Mouse (Mus musculus) hindbrain, embryonic 12.5 days (tissue): Measurements from ENCODE around the gene Kdm1b. TPM values are rescaled to one million over a fixed set of nuclear protein-coding genes. Genes with fewer than 3 reads are reported as not detected.

Source experiments
- ATAC-seq: fragments of 200-750 bp; cut with Nextera tagmentation; 2 replicates; pipeline ENCODE4 v1.8.0; 2017; ENCODE audit warnings: moderate TSS enrichment; ENCODE audit not compliant: low FRiP score
- H3K27ac ChIP-seq: fragments of 300-500 bp; sonication (generic); 2 replicates; pipeline ENCODE4 v1.5.1; 2016; ENCODE audit warnings: mild to moderate bottlenecking
- H3K27me3 ChIP-seq: fragments of 300-500 bp; sonication (generic); 2 replicates; pipeline ENCODE4 v1.6.1; 2016; ENCODE audit warnings: mild to moderate bottlenecking
- H3K36me3 ChIP-seq: fragments of 300-500 bp; sonication (generic); 2 replicates; pipeline ENCODE4 v1.6.1; 2016; ENCODE audit warnings: mild to moderate bottlenecking
- H3K4me1 ChIP-seq: fragments of 300-500 bp; sonication (generic); 2 replicates; pipeline ENCODE4 v1.6.1; 2016
- H3K4me2 ChIP-seq: fragments of 300-500 bp; sonication (generic); replicated peaks from 2 replicates; pipeline ENCODE4 v1.6.1; 2016; ENCODE audit warnings: mild to moderate bottlenecking
- H3K4me3 ChIP-seq: fragments of 300-500 bp; sonication (generic); 2 replicates; pipeline ENCODE4 v1.5.1; 2016; ENCODE audit warnings: mild to moderate bottlenecking
- H3K9ac ChIP-seq: fragments of 300-500 bp; sonication (generic); 2 replicates; pipeline ENCODE4 v1.6.1; 2016; ENCODE audit warnings: mild to moderate bottlenecking, moderate library complexity
- H3K9me3 ChIP-seq: fragments of 300-500 bp; sonication (generic); replicated peaks from 2 replicates; pipeline ENCODE4 v1.6.1; 2016; ENCODE audit warnings: mild to moderate bottlenecking
- WGBS: fragments of 180-500 bp; shearing (Covaris S2); methylation state at CpG from one replicate; pipeline ENCODE4 v1.1.7; 2016; 5-methylcytosine and 5-hydroxymethylcytosine counted together
- polyA plus RNA-seq: library from polyadenylated mRNA; unstranded; fragments of >200 nt; fragmentation: Nextera tagmentation; extraction: Ambion mirVana; gene quantifications from 2 replicates; pipeline ENCODE4 v1.2.1, GENCODE M21; 2016

The Kdm1b gene
- polyA plus RNA-seq, 1 experiment from 2014 or later = 20.5 TPM

- Histone ChIP-seq H3K36me3 (peaks cover 68% of the 10 kb centered on the region), H3K9ac (no peak overlapping the region), H3K27ac (no peak overlapping the region), H3K27me3 (no peaks in the 10 kb centered on the region), H3K4me3 (no peak overlapping the region), H3K4me1 (no peaks in the 10 kb centered on the region), H3K9me3 (no peaks in the 10 kb centered on the region), H3K4me2 (no peak overlapping the region)
- WGBS = 84% methylated on average over 15 of the region's 15 CpGs
- ATAC-seq = no peak
Measured at GRCm38 (mm10) chr13:47063985-47064760, 20.9 kb downstream of the Kdm1b start.

GRCm38 (mm10) chr13:47066516-47066915 is 23.2 kb downstream of the Kdm1b start:
- WGBS = 93% methylated on average over 10 of the region's 10 CpGs
- Histone ChIP-seq H3K4me3 (no peak overlapping the region), H3K9ac (no peak overlapping the region), H3K4me1 (no peaks in the 10 kb centered on the region), H3K27ac (no peak overlapping the region), H3K27me3 (no peaks in the 10 kb centered on the region), H3K36me3 (peaks cover 54% of the 10 kb centered on the region), H3K4me2 (no peak overlapping the region), H3K9me3 (no peaks in the 10 kb centered on the region)
- ATAC-seq = no peak

DNA sequence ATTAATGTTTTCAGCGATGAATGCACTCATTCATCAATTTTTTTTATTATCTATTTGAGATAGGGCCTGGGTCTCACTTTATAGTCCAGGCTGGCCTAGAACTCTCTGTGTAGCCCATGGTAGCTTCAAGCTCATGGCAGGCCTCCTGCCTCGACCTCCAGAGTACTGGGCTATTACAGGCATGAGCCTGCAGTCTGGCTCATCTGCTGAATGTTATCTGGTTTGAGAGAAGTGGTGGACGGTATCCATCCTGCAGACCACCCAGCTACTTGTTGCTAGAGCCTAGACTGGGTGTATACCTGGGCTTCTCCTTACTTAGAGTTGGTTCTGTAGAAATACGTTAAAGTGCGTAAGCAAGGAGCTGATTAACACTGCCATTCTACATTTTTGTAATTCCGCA is 23.7 kb downstream of the Kdm1b start:
- H3K4me2 ChIP-seq = no peak overlapping the region
- WGBS = 94% methylated on average over 6 of the region's 6 CpGs
- H3K4me1 ChIP-seq = no peaks in the 10 kb centered on the region
- H3K36me3 ChIP-seq = peaks cover 59% of the 10 kb centered on the region
- H3K9me3 ChIP-seq = no peaks in the 10 kb centered on the region
- H3K27ac ChIP-seq = no peak overlapping the region
- H3K4me3 ChIP-seq = no peak overlapping the region
- no peak for ATAC-seq
- no peaks in the 10 kb centered on the region for H3K27me3 ChIP-seq
- no peak overlapping the region for H3K9ac ChIP-seq

DNA sequence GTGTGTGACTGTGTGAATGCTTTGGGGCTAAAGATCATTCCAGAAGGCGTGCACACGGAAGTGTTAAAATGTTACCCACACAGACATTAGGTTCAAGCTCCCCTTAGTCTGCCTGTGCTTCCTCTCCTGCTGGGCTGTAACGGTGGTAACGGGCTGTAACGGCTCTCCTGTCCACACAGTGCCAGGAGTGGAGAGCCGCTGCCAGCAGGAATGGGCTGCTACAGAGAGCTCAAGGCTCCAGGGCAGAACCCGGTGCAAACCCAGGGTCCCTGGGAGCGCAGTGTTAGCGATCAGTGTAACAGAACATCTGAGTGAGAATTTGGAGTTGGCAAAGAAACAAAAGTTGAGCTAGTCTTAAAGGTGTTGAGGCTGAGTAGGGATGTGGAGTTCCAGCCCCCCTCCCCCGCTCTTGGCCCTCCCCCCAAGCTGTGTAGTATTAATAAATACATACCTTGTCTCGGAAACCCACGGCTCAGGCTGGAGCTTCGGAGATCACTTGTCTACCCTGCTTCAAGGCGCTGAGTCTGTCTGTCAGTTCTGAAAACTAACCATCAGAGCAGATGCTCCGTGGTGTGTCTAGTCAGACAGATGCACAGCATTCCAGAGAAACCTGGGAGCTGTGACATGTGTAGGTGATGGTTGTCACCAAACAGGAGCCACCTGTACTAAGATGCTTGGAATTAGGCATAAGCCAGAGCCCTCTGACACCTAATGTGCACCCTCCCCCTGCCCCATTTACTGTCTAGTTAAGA is 27.2 kb downstream of the Kdm1b start:
- no peaks in the 10 kb centered on the region for H3K27me3 ChIP-seq
- ATAC-seq = no peak
- no peaks in the 10 kb centered on the region for H3K4me1 ChIP-seq
- no peak overlapping the region for H3K27ac ChIP-seq
- H3K9ac ChIP-seq = no peak overlapping the region
- H3K4me3 ChIP-seq = no peak overlapping the region
- no peaks in the 10 kb centered on the region for H3K9me3 ChIP-seq
- WGBS = 81% methylated on average over 15 of the region's 15 CpGs
- H3K4me2 ChIP-seq = no peak overlapping the region
- peaks cover 60% of the 10 kb centered on the region for H3K36me3 ChIP-seq

DNA sequence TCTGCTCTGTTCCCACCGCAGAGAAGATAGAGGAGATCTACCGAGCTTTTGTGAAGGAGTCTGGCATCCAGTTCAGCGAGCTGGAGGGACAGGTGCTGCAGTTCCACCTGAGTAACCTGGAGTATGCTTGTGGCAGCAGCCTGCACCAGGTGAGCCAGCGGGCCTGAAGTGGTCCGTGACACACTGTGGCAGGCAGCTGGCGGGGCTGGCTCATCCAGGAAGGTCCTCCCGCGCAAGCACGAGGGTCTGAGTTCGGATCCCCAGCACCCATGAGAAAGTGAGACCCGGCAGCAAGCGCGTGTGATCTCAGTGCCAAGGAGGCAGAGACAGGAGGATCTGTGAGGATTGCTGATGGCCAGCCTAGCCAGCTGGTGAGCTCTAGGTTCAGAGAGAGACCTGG is 28.6 kb downstream of the Kdm1b start:
- 95% methylated on average over 13 of the region's 13 CpGs for WGBS
- Histone ChIP-seq H3K36me3 (peaks cover 52% of the 10 kb centered on the region), H3K9ac (no peak overlapping the region), H3K4me3 (no peak overlapping the region), H3K9me3 (no peaks in the 10 kb centered on the region), H3K27me3 (no peaks in the 10 kb centered on the region), H3K4me2 (no peak overlapping the region), H3K27ac (no peak overlapping the region), H3K4me1 (no peaks in the 10 kb centered on the region)
- no peak for ATAC-seq

- Histone ChIP-seq H3K4me3 (no peak overlapping the region), H3K27me3 (no peaks in the 10 kb centered on the region), H3K9me3 (no peaks in the 10 kb centered on the region), H3K4me1 (no peaks in the 10 kb centered on the region), H3K4me2 (no peak overlapping the region), H3K27ac (no peak overlapping the region), H3K36me3 (peaks cover 51% of the 10 kb centered on the region), H3K9ac (no peak overlapping the region)
- no peak for ATAC-seq
- WGBS = 89% methylated on average over 5 of the region's 5 CpGs
Measured at GRCm38 (mm10) chr13:47072484-47072883, 29.2 kb downstream of the Kdm1b start.

DNA sequence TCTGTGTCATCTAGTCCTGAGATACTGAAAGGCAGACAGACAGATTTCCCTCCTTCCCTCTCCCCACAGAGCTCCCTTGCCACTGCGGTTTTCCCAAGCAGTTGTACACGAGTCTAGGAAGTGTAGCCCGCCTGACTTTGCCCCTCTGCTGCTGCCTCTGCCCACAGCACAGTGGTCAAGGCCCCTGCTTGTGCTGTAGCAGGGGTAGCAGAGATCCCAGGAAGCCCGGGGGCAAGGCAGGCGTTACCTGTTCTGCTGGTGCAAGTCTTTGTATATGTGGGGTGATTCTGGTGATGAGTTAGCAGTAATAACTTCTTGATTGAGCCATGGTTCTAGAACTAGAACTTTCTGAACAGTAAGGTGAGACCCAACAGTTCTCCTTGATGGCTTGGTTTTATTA is 32.9 kb downstream of the Kdm1b start:
- no peaks in the 10 kb centered on the region for H3K27me3 ChIP-seq
- H3K4me3 ChIP-seq = no peak overlapping the region
- H3K36me3 ChIP-seq = peaks cover 74% of the 10 kb centered on the region
- H3K4me2 ChIP-seq = no peak overlapping the region
- no peak overlapping the region for H3K9ac ChIP-seq
- ATAC-seq = no peak
- H3K4me1 ChIP-seq = no peaks in the 10 kb centered on the region
- WGBS = 90% methylated on average over 5 of the region's 5 CpGs
- no peaks in the 10 kb centered on the region for H3K9me3 ChIP-seq
- no peak overlapping the region for H3K27ac ChIP-seq

- no peak overlapping the region for H3K4me2 ChIP-seq
- no peaks in the 10 kb centered on the region for H3K9me3 ChIP-seq
- peaks cover 72% of the 10 kb centered on the region for H3K36me3 ChIP-seq
- no peak overlapping the region for H3K9ac ChIP-seq
- no peak for ATAC-seq
- no peaks in the 10 kb centered on the region for H3K4me1 ChIP-seq
- no peaks in the 10 kb centered on the region for H3K27me3 ChIP-seq
- H3K27ac ChIP-seq = no peak overlapping the region
- H3K4me3 ChIP-seq = no peak overlapping the region
Measured at GRCm38 (mm10) chr13:47077367-47077766, 34.1 kb downstream of the Kdm1b start.

GRCm38 (mm10) chr13:47078799-47079198 is 35.5 kb downstream of the Kdm1b start:
- Histone ChIP-seq H3K9ac (no peak overlapping the region), H3K4me1 (no peaks in the 10 kb centered on the region), H3K4me3 (no peak overlapping the region), H3K9me3 (no peaks in the 10 kb centered on the region), H3K27ac (no peak overlapping the region), H3K4me2 (no peak overlapping the region), H3K27me3 (no peaks in the 10 kb centered on the region), H3K36me3 (peaks cover 68% of the 10 kb centered on the region)
- ATAC-seq = no peak
- 79% methylated on average over 5 of the region's 5 CpGs for WGBS

GRCm38 (mm10) chr13:47080905-47081505 is 37.7 kb downstream of the Kdm1b start:
- Histone ChIP-seq H3K9me3 (no peaks in the 10 kb centered on the region), H3K4me3 (no peak overlapping the region), H3K4me1 (no peaks in the 10 kb centered on the region), H3K4me2 (no peak overlapping the region), H3K36me3 (peaks cover 60% of the 10 kb centered on the region), H3K27me3 (no peaks in the 10 kb centered on the region), H3K9ac (no peak overlapping the region), H3K27ac (no peak overlapping the region)
- 86% methylated on average over 4 of the region's 4 CpGs for WGBS
- ATAC-seq = no peak

GRCm38 (mm10) chr13:47088433-47088832 is 45.1 kb downstream of the Kdm1b start:
- H3K4me3 ChIP-seq = no peak overlapping the region
- no peak for ATAC-seq
- H3K4me2 ChIP-seq = no peak overlapping the region
- H3K27me3 ChIP-seq = no peaks in the 10 kb centered on the region
- 95% methylated on average over 1 of the region's 1 CpGs for WGBS
- no peaks in the 10 kb centered on the region for H3K9me3 ChIP-seq
- no peak overlapping the region for H3K9ac ChIP-seq
- H3K4me1 ChIP-seq = no peaks in the 10 kb centered on the region
- peaks cover 26% of the 10 kb centered on the region for H3K36me3 ChIP-seq
- no peak overlapping the region for H3K27ac ChIP-seq

DNA sequence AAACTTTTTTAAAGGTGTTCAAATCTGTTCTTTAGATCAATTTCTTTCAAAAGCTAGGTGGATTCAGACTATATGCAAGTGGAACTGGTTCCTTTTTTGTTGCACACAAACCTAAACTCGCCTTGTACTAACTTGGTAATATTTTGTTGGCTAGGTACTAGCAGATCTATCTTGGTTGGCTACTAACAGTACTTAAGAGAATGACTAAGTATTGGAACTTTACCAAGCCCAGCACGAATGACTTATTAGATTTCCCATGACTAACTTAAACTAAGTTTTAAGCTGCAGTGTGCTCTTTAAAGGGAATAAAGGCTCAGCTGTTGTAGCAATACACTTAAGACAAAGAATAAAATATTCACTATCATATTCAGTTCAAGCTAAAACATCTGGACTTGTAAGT is 46.0 kb downstream of the Kdm1b start:
- H3K4me3 ChIP-seq = no peak overlapping the region
- no peaks in the 10 kb centered on the region for H3K4me1 ChIP-seq
- no peak for ATAC-seq
- H3K27ac ChIP-seq = no peak overlapping the region
- peaks cover 28% of the 10 kb centered on the region for H3K36me3 ChIP-seq
- H3K9ac ChIP-seq = no peak overlapping the region
- H3K9me3 ChIP-seq = no peaks in the 10 kb centered on the region
- no peaks in the 10 kb centered on the region for H3K27me3 ChIP-seq
- no peak overlapping the region for H3K4me2 ChIP-seq
- WGBS = 92% methylated on average over 2 of the region's 2 CpGs
